Mouse (Mus musculus): ENCODE measurements at regions not wholly inside any gene's neighbourhood (a gene's known extent, or its start where the extent isn't known, plus 50 kb on each side); places are given as distances from the start of the nearest gene placed in this dataset.

GRCm38 (mm10) chr15:5554926-5555325 is 310.9 kb upstream of the Ptger4 start:
- whole genome bisulfite sequencing = 85% methylated on average over 4 of the region's 4 CpGs
- Histone ChIP-seq H3K4me1 (replicated peaks; ENCODE audit: control insufficient read depth, insufficient read depth, low read length) (no peaks in the 10 kb centered on the region), H3K9ac (ENCODE audit: low read length) (no peak overlapping the region), H3K9me3 (ENCODE audit: control insufficient read depth, low read length) (no peaks in the 10 kb centered on the region), H3K36me3 (ENCODE audit: control insufficient read depth, insufficient read depth, low read length) (no peaks in the 10 kb centered on the region), H3K4me2 (ENCODE audit: low read depth, low read length, severe bottlenecking) (no peak overlapping the region), H3K27me3 (ENCODE audit: control insufficient read depth, insufficient read depth, low read length) (no peaks in the 10 kb centered on the region), H3K4me3 (ENCODE audit: low read depth, low read length) (no peak overlapping the region), H3K27ac (ENCODE audit: low read depth, low read length) (no peak overlapping the region)
- DNase-seq (ENCODE audit: low spot score) = no peak
- ATAC-seq (replicated peaks; ENCODE audit: low FRiP score) = no peak

GRCm38 (mm10) chr15:5555381-5556066 is 311.5 kb upstream of the Ptger4 start:
- DNase-seq (ENCODE audit: low spot score) = no peak
- Histone ChIP-seq H3K4me2 (ENCODE audit: low read depth, low read length, severe bottlenecking) (no peak overlapping the region), H3K27me3 (ENCODE audit: control insufficient read depth, insufficient read depth, low read length) (no peaks in the 10 kb centered on the region), H3K27ac (ENCODE audit: low read depth, low read length) (no peak overlapping the region), H3K9me3 (ENCODE audit: control insufficient read depth, low read length) (no peaks in the 10 kb centered on the region), H3K4me3 (ENCODE audit: low read depth, low read length) (no peak overlapping the region), H3K36me3 (ENCODE audit: control insufficient read depth, insufficient read depth, low read length) (no peaks in the 10 kb centered on the region), H3K9ac (ENCODE audit: low read length) (no peak overlapping the region), H3K4me1 (replicated peaks; ENCODE audit: control insufficient read depth, insufficient read depth, low read length) (no peaks in the 10 kb centered on the region)
- no peak for ATAC-seq (replicated peaks; ENCODE audit: low FRiP score)
- WGBS = 85% methylated on average over 7 of the region's 7 CpGs

- H3K27me3 ChIP-seq (ENCODE audit: control insufficient read depth, insufficient read depth, low read length) = no peaks in the 10 kb centered on the region
- 89% methylated on average over 4 of the region's 4 CpGs for WGBS
- H3K4me3 ChIP-seq (ENCODE audit: low read depth, low read length) = no peak overlapping the region
- no peak overlapping the region for H3K27ac ChIP-seq (ENCODE audit: low read depth, low read length)
- H3K4me2 ChIP-seq (ENCODE audit: low read depth, low read length, severe bottlenecking) = no peak overlapping the region
- DNase-seq (ENCODE audit: low spot score) (no peak), ATAC-seq (replicated peaks; ENCODE audit: low FRiP score) (no peak)
- H3K4me1 ChIP-seq (replicated peaks; ENCODE audit: control insufficient read depth, insufficient read depth, low read length) = no peaks in the 10 kb centered on the region
- H3K9ac ChIP-seq (ENCODE audit: low read length) = no peak overlapping the region
- no peaks in the 10 kb centered on the region for H3K36me3 ChIP-seq (ENCODE audit: control insufficient read depth, insufficient read depth, low read length)
- H3K9me3 ChIP-seq (ENCODE audit: control insufficient read depth, low read length) = no peaks in the 10 kb centered on the region
These were observed 317.8 kb upstream of the Ptger4 start for GRCm38 (mm10) chr15:5561783-5562182.

GRCm38 (mm10) chr15:5574366-5574765 is 330.4 kb upstream of the Ptger4 start:
- DNase-seq (ENCODE audit: low spot score) (no peak), ATAC-seq (replicated peaks; ENCODE audit: low FRiP score) (no peak)
- Histone ChIP-seq H3K4me3 (ENCODE audit: low read depth, low read length) (no peak overlapping the region), H3K9ac (ENCODE audit: low read length) (no peak overlapping the region), H3K4me2 (ENCODE audit: low read depth, low read length, severe bottlenecking) (no peak overlapping the region), H3K36me3 (ENCODE audit: control insufficient read depth, insufficient read depth, low read length) (no peaks in the 10 kb centered on the region), H3K4me1 (replicated peaks; ENCODE audit: control insufficient read depth, insufficient read depth, low read length) (no peaks in the 10 kb centered on the region), H3K27me3 (ENCODE audit: control insufficient read depth, insufficient read depth, low read length) (no peaks in the 10 kb centered on the region), H3K9me3 (ENCODE audit: control insufficient read depth, low read length) (no peaks in the 10 kb centered on the region), H3K27ac (ENCODE audit: low read depth, low read length) (no peak overlapping the region)

- DNase-seq (ENCODE audit: low spot score) (no peak), ATAC-seq (replicated peaks; ENCODE audit: low FRiP score) (no peak)
- WGBS = 87% methylated on average over 2 of the region's 2 CpGs
- Histone ChIP-seq H3K27ac (ENCODE audit: low read depth, low read length) (no peak overlapping the region), H3K27me3 (ENCODE audit: control insufficient read depth, insufficient read depth, low read length) (no peaks in the 10 kb centered on the region), H3K9ac (ENCODE audit: low read length) (no peak overlapping the region), H3K36me3 (ENCODE audit: control insufficient read depth, insufficient read depth, low read length) (no peaks in the 10 kb centered on the region), H3K4me3 (ENCODE audit: low read depth, low read length) (no peak overlapping the region), H3K9me3 (ENCODE audit: control insufficient read depth, low read length) (no peaks in the 10 kb centered on the region), H3K4me1 (replicated peaks; ENCODE audit: control insufficient read depth, insufficient read depth, low read length) (no peaks in the 10 kb centered on the region), H3K4me2 (ENCODE audit: low read depth, low read length, severe bottlenecking) (no peak overlapping the region)
These were observed 335.6 kb upstream of the Ptger4 start for GRCm38 (mm10) chr15:5579559-5579958.

- no peaks in the 10 kb centered on the region for H3K27me3 ChIP-seq (ENCODE audit: control insufficient read depth, insufficient read depth, low read length)
- no peak overlapping the region for H3K9ac ChIP-seq (ENCODE audit: low read length)
- H3K4me2 ChIP-seq (ENCODE audit: low read depth, low read length, severe bottlenecking) = no peak overlapping the region
- H3K4me3 ChIP-seq (ENCODE audit: low read depth, low read length) = no peak overlapping the region
- no peak for ATAC-seq (replicated peaks; ENCODE audit: low FRiP score)
- no peak overlapping the region for H3K27ac ChIP-seq (ENCODE audit: low read depth, low read length)
- no peaks in the 10 kb centered on the region for H3K36me3 ChIP-seq (ENCODE audit: control insufficient read depth, insufficient read depth, low read length)
- no peaks in the 10 kb centered on the region for H3K9me3 ChIP-seq (ENCODE audit: control insufficient read depth, low read length)
- WGBS = 96% methylated on average over 4 of the region's 4 CpGs
- H3K4me1 ChIP-seq (replicated peaks; ENCODE audit: control insufficient read depth, insufficient read depth, low read length) = no peaks in the 10 kb centered on the region
- DNase-seq (ENCODE audit: low spot score) = no peak
These were observed 336.4 kb upstream of the Ptger4 start for GRCm38 (mm10) chr15:5580416-5580815.

GRCm38 (mm10) chr15:5584381-5584780 is 340.4 kb upstream of the Ptger4 start:
- 92% methylated on average over 2 of the region's 2 CpGs for WGBS

GRCm38 (mm10) chr15:5604732-5605266 is 360.8 kb upstream of the Ptger4 start:
- no peak overlapping the region for H3K9ac ChIP-seq (ENCODE audit: low read length)
- no peaks in the 10 kb centered on the region for H3K9me3 ChIP-seq (ENCODE audit: control insufficient read depth, low read length)
- DNase-seq (ENCODE audit: low spot score) = no peak
- H3K4me1 ChIP-seq (replicated peaks; ENCODE audit: control insufficient read depth, insufficient read depth, low read length) = no peaks in the 10 kb centered on the region
- H3K4me2 ChIP-seq (ENCODE audit: low read depth, low read length, severe bottlenecking) = no peak overlapping the region
- no peak for ATAC-seq (replicated peaks; ENCODE audit: low FRiP score)
- no peak overlapping the region for H3K4me3 ChIP-seq (ENCODE audit: low read depth, low read length)
- H3K27ac ChIP-seq (ENCODE audit: low read depth, low read length) = no peak overlapping the region
- 79% methylated on average over 4 of the region's 4 CpGs for WGBS
- H3K36me3 ChIP-seq (ENCODE audit: control insufficient read depth, insufficient read depth, low read length) = no peaks in the 10 kb centered on the region
- no peaks in the 10 kb centered on the region for H3K27me3 ChIP-seq (ENCODE audit: control insufficient read depth, insufficient read depth, low read length)

More at GRCm38 (mm10) chr15:5584381-5584780, 340.4 kb upstream of the Ptger4 start:
- Histone ChIP-seq H3K36me3 (ENCODE audit: control insufficient read depth, insufficient read depth, low read length) (no peaks in the 10 kb centered on the region), H3K27me3 (ENCODE audit: control insufficient read depth, insufficient read depth, low read length) (no peaks in the 10 kb centered on the region), H3K9me3 (ENCODE audit: control insufficient read depth, low read length) (no peaks in the 10 kb centered on the region), H3K4me2 (ENCODE audit: low read depth, low read length, severe bottlenecking) (no peak overlapping the region), H3K27ac (ENCODE audit: low read depth, low read length) (no peak overlapping the region), H3K9ac (ENCODE audit: low read length) (no peak overlapping the region), H3K4me1 (replicated peaks; ENCODE audit: control insufficient read depth, insufficient read depth, low read length) (no peaks in the 10 kb centered on the region), H3K4me3 (ENCODE audit: low read depth, low read length) (no peak overlapping the region)
- ATAC-seq (replicated peaks; ENCODE audit: low FRiP score) (no peak), DNase-seq (ENCODE audit: low spot score) (no peak)

- H3K4me1 ChIP-seq (replicated peaks; ENCODE audit: control insufficient read depth, insufficient read depth, low read length) = no peaks in the 10 kb centered on the region
- no peak for DNase-seq (ENCODE audit: low spot score)
- no peak overlapping the region for H3K27ac ChIP-seq (ENCODE audit: low read depth, low read length)
- no peak overlapping the region for H3K9ac ChIP-seq (ENCODE audit: low read length)
- WGBS = 86% methylated on average over 2 of the region's 2 CpGs
- H3K36me3 ChIP-seq (ENCODE audit: control insufficient read depth, insufficient read depth, low read length) = no peaks in the 10 kb centered on the region
- H3K27me3 ChIP-seq (ENCODE audit: control insufficient read depth, insufficient read depth, low read length) = no peaks in the 10 kb centered on the region
- no peak overlapping the region for H3K4me3 ChIP-seq (ENCODE audit: low read depth, low read length)
- no peaks in the 10 kb centered on the region for H3K9me3 ChIP-seq (ENCODE audit: control insufficient read depth, low read length)
- H3K4me2 ChIP-seq (ENCODE audit: low read depth, low read length, severe bottlenecking) = no peak overlapping the region
- ATAC-seq (replicated peaks; ENCODE audit: low FRiP score) = no peak
These were observed 363.5 kb upstream of the Ptger4 start for GRCm38 (mm10) chr15:5607533-5607932.
